Mouse (Mus musculus) spleen, postnatal 36 days (tissue): ENCODE results near the gene Ttc7b.

Source experiments
- DNase-seq, 2 experiments: peaks; one replicate each; pipeline ENCODE4 v3.0.0; 2022; ENCODE audit warnings: low spot score in 2 of 2, mixed read lengths in 1 of 2

Gene Ttc7b

DNA sequence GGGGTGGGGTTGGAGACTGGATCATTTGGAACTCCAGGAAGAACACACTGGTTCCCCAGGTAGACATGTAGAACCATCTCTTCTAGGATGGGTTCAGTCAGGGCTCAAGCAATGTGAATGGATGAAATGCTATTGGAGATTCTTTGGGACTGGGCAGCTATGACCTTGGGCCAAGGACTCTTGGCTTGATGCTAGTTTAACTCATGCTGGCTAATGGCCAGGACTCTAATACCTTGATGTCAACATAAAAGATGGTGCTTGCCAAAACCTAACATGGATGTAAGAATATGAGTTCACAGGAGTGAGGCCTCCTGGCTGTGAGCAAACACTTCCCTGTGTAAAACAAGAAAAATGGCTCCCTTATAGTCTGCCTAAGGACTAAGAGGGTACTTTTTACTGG lies 138.1 kb downstream of the Ttc7b start:
- DNase-seq: no peak

DNA sequence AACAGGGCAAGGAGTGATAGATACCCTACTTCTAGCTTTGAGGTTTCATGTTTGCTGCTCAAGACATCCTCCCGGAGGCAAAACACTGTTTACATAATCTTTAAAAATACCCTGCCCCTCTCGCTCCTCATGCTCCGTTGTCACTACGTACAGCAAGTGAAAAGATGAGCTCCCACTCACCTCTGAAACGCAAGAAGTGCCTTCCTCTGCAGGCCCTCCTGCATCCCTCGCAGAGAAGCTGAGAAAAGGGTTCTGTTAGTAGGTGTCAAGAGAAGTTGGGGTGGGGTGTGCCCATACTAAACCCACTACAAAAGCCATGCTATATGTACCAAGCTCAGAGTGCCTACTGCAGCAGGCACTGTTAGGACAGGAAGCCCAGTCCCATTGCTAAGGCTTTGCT lies 138.7 kb downstream of the Ttc7b start:
- no peak for DNase-seq

DNA sequence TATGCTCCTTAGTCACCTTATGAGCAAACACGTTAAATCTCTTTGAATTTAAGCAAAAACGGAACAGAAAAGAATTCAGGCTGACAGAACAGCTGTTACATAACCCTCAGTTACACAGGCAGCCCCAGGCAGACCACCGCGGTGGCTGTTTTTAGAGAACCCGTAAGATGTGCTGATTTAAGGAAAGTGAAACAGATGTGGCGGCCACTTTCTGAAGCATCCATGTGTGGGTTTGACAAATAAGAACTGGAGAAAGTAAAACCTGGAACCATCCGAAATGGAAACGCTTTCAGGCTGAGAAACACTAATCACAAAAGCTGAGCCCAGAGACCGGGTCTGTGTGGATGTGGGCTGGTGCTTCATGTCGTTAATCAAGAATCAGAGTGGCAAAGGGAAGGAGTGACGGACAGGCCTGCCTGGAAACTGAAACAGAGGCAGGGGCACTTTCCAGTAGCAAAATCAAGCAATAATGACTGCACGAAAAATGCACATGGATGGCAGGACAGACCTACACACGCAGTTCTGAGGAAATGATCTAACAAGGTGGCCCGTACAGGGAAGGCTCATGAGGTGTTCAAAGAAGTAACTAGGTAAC lies 139.8 kb downstream of the Ttc7b start:
- DNase-seq: peak; percentile 9 to 31

DNA sequence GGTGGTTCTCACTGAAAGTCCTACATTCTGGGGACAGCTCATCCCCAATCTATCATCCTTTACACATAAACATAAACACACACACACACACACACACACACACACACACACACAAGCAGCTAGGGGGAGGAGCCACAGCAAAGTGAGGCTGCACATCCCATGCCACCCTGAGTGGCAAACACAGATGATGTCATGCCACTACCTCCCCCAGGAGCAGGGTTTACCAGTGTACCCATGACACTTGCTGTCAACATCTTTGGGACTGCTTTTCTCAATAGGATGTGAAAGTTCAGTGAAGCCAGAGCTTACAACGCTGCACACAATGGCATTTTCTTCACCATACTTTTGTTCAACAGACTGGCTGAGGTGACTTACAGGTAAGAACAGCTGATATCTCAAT lies 140.8 kb downstream of the Ttc7b start:
- peak; percentile 21 to 26 for DNase-seq

DNA sequence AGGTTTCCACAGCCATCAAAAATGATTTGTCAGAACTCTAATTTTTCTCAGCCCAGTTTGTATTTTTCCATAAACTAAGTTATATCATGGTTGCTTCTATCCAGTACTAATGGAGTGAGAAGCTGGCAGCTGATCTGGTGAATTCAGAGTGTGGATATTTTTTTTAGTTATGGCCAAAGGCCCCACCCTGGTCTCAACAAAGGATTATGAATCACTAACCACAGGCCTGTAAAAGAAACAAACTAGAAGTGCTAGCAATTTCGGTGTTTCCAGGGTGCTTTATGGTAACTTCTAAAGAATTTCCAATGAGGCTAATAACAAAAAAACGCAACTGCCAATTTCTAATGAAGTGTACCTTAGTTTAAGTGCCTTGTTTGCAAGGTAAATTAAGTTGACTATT lies 142.4 kb downstream of the Ttc7b start:
- no peak for DNase-seq

DNA sequence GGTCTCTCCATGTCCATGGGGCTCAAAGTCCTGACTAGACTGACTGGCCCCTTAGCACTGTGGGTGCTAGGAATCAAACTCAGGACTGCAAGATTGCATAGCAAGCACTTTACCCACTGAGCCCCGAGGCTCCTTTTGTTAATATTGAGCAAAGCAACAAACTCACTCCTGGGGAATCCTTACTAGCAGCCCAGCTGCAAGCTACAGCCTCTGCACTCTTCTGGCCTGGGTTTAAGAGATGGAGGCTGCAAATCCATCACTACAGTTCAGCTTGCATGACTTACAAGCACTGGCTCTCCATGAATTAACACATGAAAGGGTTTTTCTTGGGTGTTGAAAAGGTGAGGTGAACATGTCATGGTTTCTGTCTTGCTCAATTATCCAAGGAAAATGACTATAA lies 142.8 kb downstream of the Ttc7b start:
- no peak for DNase-seq

DNA sequence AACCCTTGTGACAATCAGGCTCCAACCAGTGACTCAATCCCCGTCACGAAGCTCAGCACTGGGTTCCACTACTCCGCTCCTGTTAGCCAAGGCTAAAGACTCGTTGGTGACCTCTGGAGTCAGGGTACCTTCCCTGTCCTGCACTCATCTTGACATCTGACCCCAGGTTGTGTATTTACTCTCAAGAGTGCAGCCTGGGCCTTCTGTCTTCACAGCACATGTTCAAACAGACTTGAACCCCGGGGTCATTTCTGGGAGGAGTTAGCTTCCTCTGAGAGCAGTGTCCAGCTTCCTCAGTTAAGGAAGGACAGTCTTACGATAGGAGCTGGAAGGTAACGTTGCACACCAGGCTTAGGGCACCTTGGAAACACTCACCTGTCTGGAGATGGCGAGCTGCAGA lies 144.8 kb downstream of the Ttc7b start:
- no peak for DNase-seq

DNA sequence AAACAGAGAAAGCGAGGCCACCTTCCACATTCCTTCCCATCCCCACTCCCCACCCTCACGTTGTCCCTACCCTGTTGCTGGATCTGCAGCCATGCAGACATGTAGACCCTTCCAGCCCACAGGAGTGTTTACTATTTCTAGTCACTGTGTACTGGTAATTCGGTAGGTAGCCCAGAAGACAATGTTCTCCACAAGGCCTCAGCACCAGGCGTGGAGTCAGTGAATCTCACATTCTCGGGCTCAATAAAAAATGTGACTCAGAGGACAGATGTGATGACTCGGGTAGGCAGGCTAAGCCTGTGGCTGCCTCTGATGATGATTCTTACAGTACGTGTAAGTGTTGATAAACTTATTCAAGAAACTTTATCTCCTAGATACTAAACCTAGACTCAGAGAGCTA lies 147.8 kb downstream of the Ttc7b start:
- no peak for DNase-seq

DNA sequence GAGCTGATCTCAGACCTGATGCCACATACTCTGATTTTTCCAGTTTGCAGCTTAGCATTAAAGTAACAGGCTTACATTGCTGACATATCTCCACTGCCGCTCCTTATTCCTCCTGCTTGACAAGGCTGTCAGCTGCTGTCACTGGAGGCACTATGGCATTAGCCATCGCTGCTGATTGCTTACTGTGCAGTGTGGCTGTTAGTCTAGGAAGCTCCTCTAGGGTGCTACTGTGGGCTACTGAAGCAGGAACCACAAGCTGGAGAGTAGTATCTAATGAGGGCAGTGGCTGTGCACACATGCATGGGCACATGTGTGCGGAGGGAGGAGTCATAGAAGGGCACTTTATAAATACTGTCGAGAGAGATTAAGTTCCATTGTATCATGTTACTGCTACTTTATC lies 148.6 kb downstream of the Ttc7b start:
- no peak for DNase-seq

DNA sequence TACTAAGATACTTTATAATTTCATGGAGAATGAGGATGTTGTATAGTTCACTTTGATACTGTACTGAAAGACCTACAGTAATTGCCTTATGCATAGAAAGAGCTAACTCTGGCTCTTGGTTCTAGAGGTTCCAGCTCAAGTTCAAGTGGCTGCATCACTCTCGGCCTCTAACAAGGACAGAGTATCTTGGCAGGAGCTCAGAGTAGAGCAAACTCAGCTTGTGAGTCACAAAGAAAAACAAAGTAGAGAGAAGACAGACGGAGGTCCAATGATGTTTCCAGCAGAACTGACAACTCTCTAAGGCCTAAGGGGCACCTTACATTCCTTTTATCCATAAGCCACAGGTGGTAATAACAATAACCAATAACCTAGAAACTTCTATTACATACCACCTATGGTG lies 150.8 kb downstream of the Ttc7b start:
- DNase-seq: no peak

DNA sequence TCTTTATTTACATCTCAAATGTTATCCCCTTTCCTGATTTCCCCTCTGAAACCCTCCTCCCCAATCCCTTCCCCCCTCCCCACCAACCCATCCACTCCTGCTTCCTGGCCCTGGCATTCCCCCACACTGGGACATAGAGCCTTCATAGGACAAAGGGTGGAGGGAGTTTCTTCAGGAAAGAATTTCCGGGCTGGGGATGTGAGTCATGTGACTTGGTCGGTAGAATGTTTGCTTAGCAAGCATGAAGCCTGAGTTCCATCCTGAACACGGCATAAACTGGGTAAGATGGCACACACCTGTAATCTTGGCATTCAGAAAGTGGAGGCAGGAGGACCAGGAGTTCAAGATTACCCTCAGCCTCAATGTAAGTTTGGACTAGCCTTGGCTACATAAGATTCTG lies 151.4 kb downstream of the Ttc7b start:
- no peak for DNase-seq

DNA sequence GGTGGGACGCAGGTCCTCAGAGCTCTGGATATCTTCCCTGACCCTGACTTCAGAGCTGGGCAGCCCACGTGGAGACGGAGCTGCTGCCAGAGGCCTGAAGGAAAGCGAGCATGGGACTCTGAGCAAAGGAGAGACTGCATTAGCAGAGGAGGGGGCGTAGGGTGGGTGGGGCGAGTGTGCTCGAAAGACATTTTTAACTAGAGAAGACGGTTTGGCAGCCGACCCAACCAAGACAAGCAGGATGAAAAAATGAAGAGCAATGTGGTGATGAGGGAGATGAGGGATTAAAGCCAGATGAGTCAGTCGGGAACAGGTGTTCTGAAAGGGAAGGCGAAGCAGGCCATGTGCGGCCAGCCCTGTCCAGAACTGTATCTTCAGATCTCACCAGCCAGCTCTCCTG lies 159.3 kb downstream of the Ttc7b start:
- DNase-seq: no peak

DNA sequence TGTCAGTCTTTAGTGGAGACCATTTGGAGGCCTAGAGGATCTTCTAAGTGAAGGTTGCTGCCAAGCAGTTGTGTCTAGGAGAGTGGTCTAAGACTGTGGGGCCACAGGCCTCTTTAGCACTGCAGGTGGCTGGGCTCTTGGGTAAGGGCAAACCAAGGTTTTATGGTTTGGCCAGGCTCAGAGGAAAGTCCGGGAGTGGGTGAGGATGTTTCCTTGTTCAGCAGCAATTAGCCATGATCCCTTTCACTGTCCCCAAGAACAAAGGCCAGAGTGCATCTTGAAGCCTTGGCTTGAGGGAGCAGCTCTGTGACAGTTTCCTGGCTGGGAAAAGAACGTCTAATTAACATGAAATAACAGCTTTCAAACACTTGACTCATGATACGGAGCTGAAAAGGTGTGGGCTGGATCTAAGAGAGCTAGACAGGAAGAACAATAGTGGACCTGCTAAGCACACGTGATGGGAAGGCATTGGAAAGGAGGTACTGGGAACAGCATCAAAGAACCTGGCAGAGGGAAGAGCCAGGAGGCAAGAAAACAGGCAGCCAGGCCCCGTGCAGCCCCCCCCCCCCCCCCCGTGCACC lies 162.5 kb downstream of the Ttc7b start:
- no peak for DNase-seq

DNA sequence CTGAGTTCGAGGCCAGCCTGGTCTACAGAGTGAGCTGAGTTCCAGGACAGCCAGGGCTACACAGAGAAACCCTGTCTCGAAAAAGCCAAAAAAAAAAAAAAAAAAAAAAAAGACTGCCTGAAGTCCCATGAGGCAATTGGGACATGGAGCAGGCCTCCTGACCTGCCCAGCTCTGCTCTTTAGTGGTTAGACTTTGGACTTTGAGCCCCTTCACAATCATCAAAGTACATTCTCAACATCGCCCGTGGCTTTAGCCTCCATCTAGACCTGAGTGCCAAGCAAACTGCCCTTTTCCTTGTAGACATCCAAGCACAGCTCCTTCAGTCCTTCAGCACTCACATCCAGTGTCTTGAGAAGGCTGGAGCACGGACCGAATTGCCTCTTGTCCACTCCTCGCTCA lies 164.2 kb downstream of the Ttc7b start:
- DNase-seq: no peak

DNA sequence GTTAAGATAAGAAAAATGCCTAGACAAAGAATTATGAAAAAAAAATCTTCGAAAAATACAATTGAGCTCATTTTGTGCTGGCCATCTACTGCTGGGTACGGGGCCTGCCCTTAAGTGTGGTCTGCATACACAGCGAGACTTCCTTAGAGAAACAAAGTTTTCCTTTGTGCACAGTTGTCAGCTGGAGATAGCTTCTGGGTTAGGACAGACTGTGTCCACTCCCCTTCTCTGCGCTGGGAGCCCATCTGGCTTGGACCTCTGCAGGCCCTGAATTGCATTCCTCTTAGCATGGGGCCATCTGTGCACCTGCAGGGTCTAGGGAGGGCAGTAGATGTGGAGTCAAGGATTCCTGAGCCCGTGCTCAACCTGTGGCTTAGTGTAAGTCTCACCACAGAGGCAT lies 165.1 kb downstream of the Ttc7b start:
- no peak for DNase-seq

DNA sequence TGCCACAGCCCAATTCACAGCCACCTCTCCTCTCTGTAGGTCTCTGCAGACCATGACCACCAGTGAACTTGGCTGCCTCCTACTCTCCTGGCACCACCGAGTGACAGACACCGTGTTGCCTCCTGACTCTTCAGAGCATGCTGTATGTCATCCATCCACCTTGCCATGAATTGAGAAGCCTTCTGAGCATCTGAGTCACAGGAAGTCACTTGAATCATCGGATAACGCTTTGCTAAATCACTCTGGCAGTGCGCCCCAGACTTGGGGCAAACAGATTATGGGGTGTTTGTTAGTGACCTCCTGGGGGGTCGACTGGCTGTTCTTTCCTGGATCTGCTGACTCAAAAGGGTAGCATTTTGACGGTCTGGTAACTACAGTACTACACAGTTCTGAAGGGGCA lies 166.7 kb downstream of the Ttc7b start:
- DNase-seq: no peak

DNA sequence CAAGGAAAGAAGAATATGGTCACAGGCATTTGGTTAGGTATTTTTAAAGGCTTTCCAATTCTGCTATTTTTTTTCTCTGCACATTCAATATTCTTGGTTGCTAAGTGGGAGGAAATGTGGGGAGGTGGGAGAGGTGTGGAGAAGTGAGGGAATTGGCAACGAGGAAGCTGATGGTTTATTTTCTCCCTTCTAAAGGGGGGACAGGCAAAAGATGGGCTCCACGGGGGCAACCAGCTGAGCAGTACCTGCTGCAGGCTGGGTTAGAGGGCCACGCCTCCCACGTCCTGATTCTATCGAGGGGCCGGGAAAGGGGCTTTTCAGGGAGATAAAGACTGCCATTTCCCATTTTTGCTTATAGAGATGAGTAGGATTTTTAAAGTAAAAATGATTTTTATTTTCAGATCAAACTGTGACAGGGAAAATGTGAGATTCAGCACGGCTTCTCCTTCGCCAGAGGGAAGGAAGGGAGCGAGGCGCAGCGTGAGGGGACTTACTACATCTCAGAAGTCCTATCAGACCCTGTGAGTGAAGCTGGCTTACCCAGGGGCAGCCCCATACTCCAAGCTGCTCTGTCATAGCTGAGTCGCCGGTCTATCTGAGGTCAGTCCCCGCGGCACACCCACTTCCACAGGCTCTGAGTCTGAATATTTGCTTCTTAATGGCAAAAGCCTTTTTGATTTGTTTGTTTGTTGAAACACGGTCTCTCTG lies 167.4 kb downstream of the Ttc7b start:
- DNase-seq: peak in 1 of 2 experiments; percentile 11

DNA sequence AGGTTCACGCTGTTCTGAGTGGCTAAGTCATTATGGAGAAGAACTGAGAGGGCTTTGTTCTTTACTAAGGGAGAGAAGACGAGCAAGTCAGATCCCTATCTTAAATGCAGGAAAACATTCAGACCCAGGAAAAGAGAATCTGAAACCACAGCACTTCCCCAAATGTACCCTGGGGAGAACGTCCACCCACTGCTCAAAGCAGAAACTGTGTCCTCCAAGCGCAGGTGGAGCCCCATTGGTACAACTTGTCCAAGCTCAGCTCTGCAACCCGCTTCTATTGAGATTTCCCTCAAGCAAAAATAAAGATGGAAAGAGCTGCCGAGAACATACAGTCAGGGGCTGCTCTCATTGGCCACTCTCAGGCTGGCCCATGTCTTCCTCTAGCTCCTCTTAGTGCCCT lies 168.5 kb downstream of the Ttc7b start:
- peak; percentile 54 to 60 for DNase-seq

DNA sequence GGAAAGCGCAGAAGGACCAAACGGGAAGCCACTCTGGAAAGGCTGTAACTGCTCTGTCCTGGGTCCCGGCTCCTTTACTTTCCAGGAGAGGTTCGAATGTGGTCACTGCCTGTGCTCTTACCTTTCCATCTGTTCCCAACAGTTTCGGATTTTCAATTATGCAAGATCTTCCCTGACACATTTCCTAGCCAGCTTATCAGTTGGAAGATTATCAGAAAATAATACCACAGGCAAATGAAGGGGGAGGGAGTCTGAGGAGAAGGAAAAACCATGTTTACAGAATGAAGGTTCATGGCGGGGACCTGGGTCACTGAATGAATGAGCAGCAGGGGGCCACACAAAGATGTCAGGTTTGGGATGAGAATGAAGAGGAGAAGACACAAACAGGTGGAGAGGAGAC lies 177.1 kb downstream of the Ttc7b start:
- no peak for DNase-seq

DNA sequence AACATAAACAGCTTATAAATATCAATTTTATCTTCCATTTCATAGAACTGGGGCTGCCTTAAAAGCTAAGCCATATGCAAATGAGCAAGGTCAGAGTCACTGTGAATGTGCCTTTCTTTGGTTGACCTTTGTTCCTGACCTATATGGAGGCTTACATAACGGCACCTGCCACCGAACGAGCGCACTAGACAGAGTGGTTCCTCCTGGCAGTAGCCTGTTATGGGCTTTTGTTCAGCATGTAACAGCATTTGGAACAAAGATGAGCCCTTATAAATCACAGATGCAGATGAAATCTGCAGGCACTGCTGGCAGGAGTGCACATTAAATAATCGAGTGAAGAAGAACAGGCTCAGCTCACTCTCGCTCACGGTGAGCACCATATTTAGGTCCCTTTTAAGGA lies 179.0 kb downstream of the Ttc7b start:
- DNase-seq: no peak

DNA sequence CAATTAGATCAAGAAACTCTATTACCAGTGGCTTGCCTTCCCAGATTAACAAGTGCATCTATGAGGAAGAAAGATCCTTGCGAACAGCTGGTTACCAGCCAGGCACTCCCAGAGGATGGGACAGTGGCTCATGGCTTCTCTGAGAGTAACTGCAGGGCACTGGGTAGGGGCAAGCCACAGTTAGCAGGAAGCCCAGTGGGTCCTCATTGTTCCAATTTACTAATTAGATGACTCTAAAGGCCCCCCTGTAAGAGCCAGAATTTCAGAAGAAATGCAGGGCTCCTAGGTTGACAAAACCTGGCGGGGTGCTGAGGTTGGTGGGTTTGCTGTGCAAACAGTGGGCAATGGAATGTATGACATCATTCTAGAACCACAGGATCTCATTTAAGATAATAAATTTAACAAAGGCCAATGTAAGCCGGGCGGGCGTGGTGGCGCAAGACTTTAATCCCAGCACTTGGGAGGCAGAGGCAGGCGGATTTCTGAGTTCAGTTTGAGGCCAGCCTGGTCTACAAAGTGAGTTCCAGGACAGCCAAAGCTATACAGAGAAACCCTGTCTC lies 179.6 kb downstream of the Ttc7b start:
- no peak for DNase-seq

DNA sequence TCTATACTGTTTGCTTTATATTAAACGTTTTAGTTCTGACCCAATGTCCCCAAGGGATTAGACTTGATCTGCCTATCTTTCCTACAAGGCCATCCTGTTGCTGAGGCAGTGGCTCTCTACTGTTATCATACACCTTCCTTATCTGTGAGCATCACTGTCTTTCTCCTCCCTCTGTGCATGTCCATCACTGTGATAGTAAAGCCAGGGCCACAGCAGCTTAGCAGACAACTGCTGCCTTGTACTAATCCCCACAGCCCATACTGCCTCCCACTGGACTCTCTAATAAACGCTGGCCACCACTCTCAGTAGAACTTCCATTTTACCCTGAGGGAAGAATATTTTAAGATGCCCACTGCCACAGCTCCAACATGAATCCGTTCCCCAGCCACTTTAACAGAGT lies 182.6 kb downstream of the Ttc7b start:
- DNase-seq: no peak

DNA sequence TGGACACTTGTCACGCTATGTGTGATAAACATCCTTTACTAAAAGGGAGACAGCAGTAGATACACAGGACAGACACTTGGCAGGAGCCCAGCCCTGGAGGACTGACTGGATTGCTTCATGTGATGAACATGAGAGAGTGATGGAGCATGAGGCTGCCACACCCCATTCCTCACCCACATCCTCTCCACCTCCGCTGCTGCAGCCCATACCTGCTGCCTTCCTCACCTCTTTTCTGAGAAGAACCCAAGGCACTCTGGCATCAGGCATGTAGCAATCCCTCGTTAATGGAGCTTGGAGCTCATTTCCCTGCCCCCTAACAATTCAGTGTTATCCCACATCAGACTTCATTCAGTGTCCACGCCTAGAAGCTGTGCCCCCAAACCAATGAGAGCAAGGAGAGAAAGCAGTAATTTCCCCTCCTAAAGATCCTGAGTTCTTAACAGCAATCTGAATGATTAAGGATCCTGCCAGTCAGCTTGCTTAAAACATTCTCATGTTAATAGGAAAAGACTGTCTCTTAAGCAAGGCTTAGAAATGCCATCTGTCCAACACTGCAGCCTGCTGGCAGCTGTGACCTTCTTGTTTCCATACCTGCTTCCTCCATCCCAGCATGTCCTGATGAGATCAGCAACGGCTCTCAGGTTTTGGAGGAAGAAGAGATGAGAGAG lies 183.1 kb downstream of the Ttc7b start:
- DNase-seq: no peak
